Mouse (Mus musculus): Measurements from ENCODE around the gene Stn1. TPM values are rescaled to one million over a fixed set of nuclear protein-coding genes. Genes with fewer than 3 reads are reported as not detected.

The Stn1 gene
- polyA plus RNA-seq, 1 experiment from 2014 or later = 44.2 TPM

DNA sequence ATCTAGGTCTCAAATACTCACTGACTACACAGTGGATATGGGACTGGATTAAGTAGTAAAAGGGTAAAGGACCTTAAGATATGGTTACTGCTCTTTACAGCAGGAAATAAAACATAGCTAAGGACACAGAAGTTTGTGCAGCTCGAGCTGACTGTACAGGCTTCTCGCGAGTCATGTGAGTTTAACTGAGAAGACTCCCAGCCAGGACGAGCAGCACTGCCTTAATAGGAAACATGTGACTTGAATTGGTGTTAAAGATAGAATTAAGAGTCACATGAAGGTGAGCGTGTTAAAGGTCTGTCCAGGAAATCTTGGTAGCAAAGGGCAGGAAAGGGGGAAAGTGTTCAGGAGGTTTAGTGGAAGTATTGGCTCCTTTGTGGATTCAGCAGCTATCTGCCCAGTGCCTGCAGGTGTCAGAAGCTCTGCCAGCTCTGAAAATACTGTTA lies 24.7 kb upstream of the Stn1 start:
- ATAC-seq (ENCODE audit: low FRiP score) = no peak
- WGBS = 78% methylated on average over 5 of the region's 5 CpGs
- H3K27ac ChIP-seq = no peak overlapping the region
- H3K9ac ChIP-seq = no peak overlapping the region
- no peaks in the 10 kb centered on the region for H3K4me1 ChIP-seq
- H3K9me3 ChIP-seq (replicated peaks) = no peaks in the 10 kb centered on the region
- no peak overlapping the region for H3K4me2 ChIP-seq (replicated peaks)
- H3K27me3 ChIP-seq = no peaks in the 10 kb centered on the region
- no peak overlapping the region for H3K4me3 ChIP-seq
- H3K36me3 ChIP-seq = no peaks in the 10 kb centered on the region

DNA sequence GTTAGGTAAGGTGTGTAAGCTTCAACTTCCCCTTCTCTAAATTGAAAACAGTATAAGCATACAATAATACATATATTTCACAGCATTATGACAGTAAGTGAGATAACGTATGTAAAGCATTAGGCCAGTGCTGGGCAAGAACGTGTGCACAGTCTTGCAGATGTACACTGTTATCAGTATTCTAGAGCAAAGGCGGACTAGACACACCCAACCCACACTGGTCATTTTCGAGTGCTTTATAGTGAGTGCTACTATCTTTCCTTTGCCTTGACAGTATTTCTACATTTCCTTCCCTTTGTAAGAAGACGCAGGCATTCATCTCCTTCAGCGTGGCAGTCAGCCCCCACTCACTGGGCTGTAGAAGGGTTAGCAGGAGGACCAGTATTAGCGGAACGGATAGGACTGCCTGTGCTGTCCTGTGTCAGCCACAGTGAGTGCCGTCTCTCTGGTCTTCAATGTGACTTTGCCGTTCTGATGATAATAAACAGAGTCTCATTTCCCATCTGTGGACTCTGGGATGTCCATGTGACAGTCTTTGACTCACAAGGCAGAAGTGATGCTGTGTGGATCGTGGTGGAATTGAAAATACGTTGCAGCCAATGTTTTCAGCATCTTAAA lies 23.3 kb upstream of the Stn1 start:
- Histone ChIP-seq H3K36me3 (no peaks in the 10 kb centered on the region), H3K4me3 (no peak overlapping the region), H3K27me3 (no peaks in the 10 kb centered on the region), H3K27ac (no peak overlapping the region), H3K4me1 (no peaks in the 10 kb centered on the region), H3K4me2 (replicated peaks) (no peak overlapping the region), H3K9ac (no peak overlapping the region), H3K9me3 (replicated peaks) (no peaks in the 10 kb centered on the region)
- no peak for ATAC-seq (ENCODE audit: low FRiP score)
- WGBS = 90% methylated on average over 12 of the region's 12 CpGs

DNA sequence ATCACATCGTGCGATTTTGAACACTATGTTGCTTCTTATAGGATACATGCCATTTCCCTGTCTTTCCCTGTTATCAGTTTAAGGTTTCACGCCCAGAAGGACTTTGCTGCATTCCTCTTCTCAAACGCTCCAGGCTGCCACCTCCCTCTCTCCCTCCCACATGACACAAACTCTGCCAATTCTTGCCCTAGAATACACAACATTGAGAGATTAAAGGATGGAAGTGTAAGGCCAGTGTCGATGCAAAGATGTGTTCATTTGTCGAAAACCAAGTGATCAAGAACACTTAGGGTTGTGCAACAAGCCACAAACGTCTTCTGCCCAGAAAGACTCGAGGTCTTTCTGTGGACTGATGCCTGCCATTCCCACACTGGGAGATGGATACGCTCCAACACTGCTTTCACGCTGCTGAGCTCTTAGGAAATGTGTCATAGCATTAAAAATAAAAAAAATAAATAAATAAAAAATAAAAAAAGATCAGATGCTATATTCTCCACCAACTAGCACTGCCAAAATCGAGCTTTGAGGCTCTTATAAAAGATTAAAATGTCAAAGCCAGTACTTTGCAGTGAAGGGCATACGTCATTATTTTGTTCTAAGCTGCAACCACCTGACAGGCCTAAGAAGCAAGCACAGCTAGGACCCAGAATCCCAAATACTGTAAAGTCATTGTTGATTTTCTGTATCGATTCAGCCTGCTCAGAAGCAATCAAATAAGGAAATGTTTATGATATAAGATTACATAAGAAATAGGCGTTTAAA lies 22.6 kb upstream of the Stn1 start:
- Histone ChIP-seq H3K9ac (no peak overlapping the region), H3K4me3 (no peak overlapping the region), H3K36me3 (no peaks in the 10 kb centered on the region), H3K9me3 (replicated peaks) (no peaks in the 10 kb centered on the region), H3K27ac (no peak overlapping the region), H3K27me3 (no peaks in the 10 kb centered on the region), H3K4me1 (no peaks in the 10 kb centered on the region), H3K4me2 (replicated peaks) (no peak overlapping the region)
- WGBS = 73% methylated on average over 14 of the region's 14 CpGs
- no peak for ATAC-seq (ENCODE audit: low FRiP score)

DNA sequence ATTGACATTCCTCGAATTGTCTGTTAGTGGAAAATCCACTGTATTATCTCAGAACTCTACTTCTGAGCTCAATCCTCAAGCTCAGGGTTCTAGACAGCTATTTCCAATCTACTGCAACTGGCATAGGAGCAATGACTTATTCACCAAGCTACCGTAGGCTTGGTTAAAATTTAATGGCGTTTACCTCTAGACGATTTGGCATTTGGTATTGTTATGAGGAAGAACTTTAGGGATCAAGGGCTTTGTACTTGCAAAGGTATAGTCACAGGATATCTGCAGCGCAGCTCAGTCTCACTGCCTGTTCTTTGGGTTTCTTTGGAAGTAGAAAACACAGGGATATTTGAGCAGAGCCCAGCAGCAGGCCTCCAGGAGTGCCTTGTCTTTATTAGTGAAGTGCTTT lies 21.8 kb upstream of the Stn1 start:
- no peak overlapping the region for H3K9ac ChIP-seq
- H3K27me3 ChIP-seq = no peaks in the 10 kb centered on the region
- H3K4me1 ChIP-seq = no peaks in the 10 kb centered on the region
- no peak overlapping the region for H3K27ac ChIP-seq
- WGBS = 79% methylated on average over 5 of the region's 5 CpGs
- no peaks in the 10 kb centered on the region for H3K9me3 ChIP-seq (replicated peaks)
- no peaks in the 10 kb centered on the region for H3K36me3 ChIP-seq
- H3K4me2 ChIP-seq (replicated peaks) = no peak overlapping the region
- H3K4me3 ChIP-seq = no peak overlapping the region
- ATAC-seq (ENCODE audit: low FRiP score) = no peak

GRCm38 (mm10) chr19:47549584-47549983 lies 12.3 kb upstream of the Stn1 start:
- H3K9me3 ChIP-seq (replicated peaks) = 0 out of 2 replicates have a peak, but pooled peaks cover 4% of the 10 kb centered on the region
- no peaks in the 10 kb centered on the region for H3K4me1 ChIP-seq
- no peaks in the 10 kb centered on the region for H3K36me3 ChIP-seq
- H3K4me3 ChIP-seq = no peak overlapping the region
- H3K27ac ChIP-seq = no peak overlapping the region
- WGBS = 79% methylated on average over 4 of the region's 4 CpGs
- no peak overlapping the region for H3K9ac ChIP-seq
- no peak for ATAC-seq (ENCODE audit: low FRiP score)
- H3K27me3 ChIP-seq = no peaks in the 10 kb centered on the region
- no peak overlapping the region for H3K4me2 ChIP-seq (replicated peaks)

GRCm38 (mm10) chr19:47549174-47549573 lies 11.9 kb upstream of the Stn1 start:
- Histone ChIP-seq H3K36me3 (no peaks in the 10 kb centered on the region), H3K4me3 (no peak overlapping the region), H3K9me3 (replicated peaks) (0 out of 2 replicates have a peak, but pooled peaks cover 4% of the 10 kb centered on the region), H3K27ac (no peak overlapping the region), H3K9ac (no peak overlapping the region), H3K4me1 (no peaks in the 10 kb centered on the region), H3K4me2 (replicated peaks) (no peak overlapping the region), H3K27me3 (no peaks in the 10 kb centered on the region)
- 83% methylated on average over 9 of the region's 9 CpGs for WGBS
- no peak for ATAC-seq (ENCODE audit: low FRiP score)

DNA sequence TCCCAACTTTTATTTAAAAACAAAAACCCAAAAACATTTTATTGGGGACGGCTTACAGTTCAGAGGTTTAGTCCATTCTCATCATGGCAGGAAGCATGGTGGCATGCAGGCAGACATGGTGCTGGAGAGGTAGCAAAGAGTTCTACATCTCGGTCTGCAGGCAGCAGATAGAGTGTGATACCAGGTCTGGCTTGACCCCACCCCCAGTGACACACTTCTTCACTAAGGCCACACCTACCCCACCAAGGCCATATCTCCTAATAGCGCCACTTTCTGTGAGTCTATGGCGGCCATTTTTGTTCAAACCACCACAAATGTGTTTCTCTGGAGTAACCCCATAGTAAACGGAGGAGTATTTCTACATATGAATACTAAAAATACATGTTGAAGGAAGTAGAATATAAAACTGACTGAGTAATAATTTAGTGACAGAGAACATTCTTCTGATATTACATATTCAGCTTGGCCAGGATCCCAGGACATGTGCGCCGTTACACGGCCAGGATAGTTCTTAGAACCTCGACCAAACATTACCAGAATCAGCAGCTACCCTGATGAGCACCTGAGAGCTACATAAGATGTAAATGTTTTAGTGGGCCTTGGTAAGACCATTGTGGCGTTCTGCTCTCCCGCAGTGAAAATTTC lies 11.2 kb upstream of the Stn1 start:
- no peak overlapping the region for H3K27ac ChIP-seq
- 94% methylated on average over 11 of the region's 11 CpGs for WGBS
- no peaks in the 10 kb centered on the region for H3K27me3 ChIP-seq
- 0 out of 2 replicates have a peak, but pooled peaks cover 4% of the 10 kb centered on the region for H3K9me3 ChIP-seq (replicated peaks)
- no peaks in the 10 kb centered on the region for H3K36me3 ChIP-seq
- no peaks in the 10 kb centered on the region for H3K4me1 ChIP-seq
- no peak overlapping the region for H3K4me3 ChIP-seq
- no peak overlapping the region for H3K4me2 ChIP-seq (replicated peaks)
- ATAC-seq (ENCODE audit: low FRiP score) = no peak
- no peak overlapping the region for H3K9ac ChIP-seq

DNA sequence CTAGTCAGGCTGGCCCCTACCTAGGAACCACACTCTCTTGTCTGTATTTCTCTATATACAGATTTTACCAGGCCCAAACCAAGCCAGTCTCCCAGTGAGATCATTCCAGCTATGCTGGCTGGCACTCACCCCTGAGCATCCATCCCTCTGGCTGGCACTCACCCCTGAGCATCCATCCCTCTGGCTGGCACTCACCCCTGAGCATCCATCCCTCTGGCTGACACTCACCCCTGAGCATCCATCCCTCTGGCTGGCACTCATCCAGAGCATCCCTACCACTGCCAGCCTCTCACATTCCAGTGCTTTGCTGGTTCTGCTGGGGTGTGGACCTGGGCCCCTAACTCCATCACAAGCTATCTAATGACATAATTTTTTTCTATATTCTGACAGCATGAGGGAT lies 8.2 kb upstream of the Stn1 start:
- no peak overlapping the region for H3K27ac ChIP-seq
- H3K36me3 ChIP-seq = no peaks in the 10 kb centered on the region
- H3K4me2 ChIP-seq (replicated peaks) = no peak overlapping the region
- no peak overlapping the region for H3K9ac ChIP-seq
- H3K9me3 ChIP-seq (replicated peaks) = no peaks in the 10 kb centered on the region
- no peaks in the 10 kb centered on the region for H3K27me3 ChIP-seq
- no peak overlapping the region for H3K4me3 ChIP-seq
- H3K4me1 ChIP-seq = no peaks in the 10 kb centered on the region
- no peak for ATAC-seq (ENCODE audit: low FRiP score)

- Histone ChIP-seq H3K36me3 (no peaks in the 10 kb centered on the region), H3K27me3 (no peaks in the 10 kb centered on the region), H3K9ac (no peak overlapping the region), H3K4me1 (no peaks in the 10 kb centered on the region), H3K4me2 (replicated peaks) (no peak overlapping the region), H3K4me3 (no peak overlapping the region), H3K9me3 (replicated peaks) (no peaks in the 10 kb centered on the region), H3K27ac (no peak overlapping the region)
- no peak for ATAC-seq (ENCODE audit: low FRiP score)
- 65% methylated on average over 3 of the region's 3 CpGs for WGBS
Measured at GRCm38 (mm10) chr19:47545055-47545454, 7.7 kb upstream of the Stn1 start.

DNA sequence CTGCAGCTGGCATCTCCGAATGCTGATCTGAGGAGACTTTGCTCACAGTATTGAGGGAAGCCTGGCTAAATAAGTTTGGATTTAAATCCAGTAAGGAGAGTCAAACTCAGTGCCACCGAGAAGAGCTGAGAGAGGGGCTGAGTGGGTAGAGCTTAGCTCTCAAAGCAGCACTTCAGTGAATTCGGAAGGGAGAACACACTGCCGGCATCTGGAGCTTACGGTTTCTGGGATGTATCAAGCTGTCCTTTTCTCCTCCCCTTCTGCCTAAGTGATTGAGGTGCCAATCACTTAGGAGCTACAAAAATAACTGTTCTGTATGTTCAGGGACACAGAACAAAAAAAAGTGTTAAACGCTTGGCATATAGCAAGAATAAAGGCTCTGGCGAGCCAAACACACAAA lies 5.1 kb upstream of the Stn1 start:
- WGBS = 78% methylated on average over 7 of the region's 7 CpGs
- H3K4me3 ChIP-seq = no peak overlapping the region
- no peaks in the 10 kb centered on the region for H3K27me3 ChIP-seq

DNA sequence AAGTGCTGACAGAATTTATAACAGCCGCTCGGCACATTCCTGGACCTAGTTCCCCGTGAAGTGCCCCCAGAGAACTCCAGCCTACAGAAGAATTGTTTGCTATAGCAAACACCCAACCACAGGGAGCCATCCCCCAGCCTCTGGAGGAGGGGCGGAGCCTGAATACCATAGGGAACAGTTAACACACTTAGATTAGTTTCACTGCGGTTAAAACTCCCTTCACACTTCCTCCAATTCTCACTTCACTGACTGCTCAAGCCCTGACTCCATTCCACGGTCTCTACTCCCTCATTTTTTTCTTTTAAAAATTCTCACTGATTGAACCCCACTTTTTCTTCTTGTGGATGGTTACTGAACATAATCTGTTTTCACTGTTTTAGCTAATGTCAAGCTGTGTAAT lies 1.5 kb upstream of the Stn1 start:
- no peak overlapping the region for H3K9ac ChIP-seq
- WGBS = 18% methylated on average over 6 of the region's 6 CpGs

More for the DNA sequence above, 5.1 kb upstream of the Stn1 start:
- no peaks in the 10 kb centered on the region for H3K9me3 ChIP-seq (replicated peaks)
- no peak overlapping the region for H3K9ac ChIP-seq
- no peak overlapping the region for H3K27ac ChIP-seq
- no peaks in the 10 kb centered on the region for H3K36me3 ChIP-seq
- H3K4me2 ChIP-seq (replicated peaks) = no peak overlapping the region
- peaks cover 4% of the 10 kb centered on the region for H3K4me1 ChIP-seq
- no peak for ATAC-seq (ENCODE audit: low FRiP score)

GRCm38 (mm10) chr19:47537879-47538278 lies 572 bp upstream of the Stn1 start:
- Histone ChIP-seq H3K4me3 (peak overlapping the region; percentile 56; the same call in 1 of the 2 replicates), H3K4me1 (peaks cover 16% of the 10 kb centered on the region), H3K9me3 (replicated peaks) (no peaks in the 10 kb centered on the region), H3K36me3 (peaks cover 4% of the 10 kb centered on the region), H3K9ac (no peak overlapping the region; the same call in 1 of the 2 replicates), H3K27ac (peak overlapping the region; percentile 71), H3K27me3 (no peaks in the 10 kb centered on the region), H3K4me2 (replicated peaks) (peak overlapping the region; percentile 80)
- 84% methylated on average over 6 of the region's 6 CpGs for WGBS
- no peak for ATAC-seq (ENCODE audit: low FRiP score)

More for the DNA sequence above, 1.5 kb upstream of the Stn1 start:
- Histone ChIP-seq H3K4me2 (replicated peaks) (no peak overlapping the region), H3K27me3 (no peaks in the 10 kb centered on the region), H3K4me1 (peaks cover 16% of the 10 kb centered on the region), H3K36me3 (peaks cover 2% of the 10 kb centered on the region; the same call in 1 of the 2 replicates), H3K27ac (no peak overlapping the region), H3K9me3 (replicated peaks) (no peaks in the 10 kb centered on the region), H3K4me3 (no peak overlapping the region)
- ATAC-seq (ENCODE audit: low FRiP score) = no peak

All from hindbrain, embryonic 12.5 days (tissue).